8 mouse cellular contexts compared by ENCODE assay signal in genomic region chr19:6951994-6952711, GRCm38 (mm10). TPM values are rescaled to one million over a fixed set of nuclear protein-coding genes. Genes with fewer than 3 reads are reported as not detected.
DNase-seq lines count a peak whose midpoint lies in the region; ATAC-seq lines count a peak whose summit lies in the region.

No protein-coding gene starts in this region.

- peak overlapping the region; percentile 77 for H3K9ac ChIP-seq in hindbrain, embryonic 12.5 days

- H3K27ac ChIP-seq in hindbrain, embryonic 12.5 days, result peak overlapping the region; percentile 97

- H3K36me3 ChIP-seq in hindbrain, embryonic 12.5 days, result peaks cover 12% of the 10 kb centered on the region; the same call in 1 of the 2 replicates

- peak; percentile 94 for DNase-seq in Muller cell, postnatal 12 days (ENCODE audit: inconsistent ontology term)
- peak; percentile 77 to 79 for DNase-seq in cerebellum, postnatal 14 days
- DNase-seq in frontal cortex, postnatal 14 days (ENCODE audit: low spot score in 2 of 2), result peak; percentile 68 to 72
- peak; percentile 58 to 60 for DNase-seq in layer of hippocampus, postnatal 25 days (ENCODE audit: extremely low spot score in 1 of 2, low spot score in 1 of 2)
- peak; percentile 84 for DNase-seq in lung, postnatal 36 days
- DNase-seq in retina, postnatal 7 days (ENCODE audit: low read depth, low spot score), result peak; percentile 39
- peak; percentile 78 to 79 for DNase-seq in urinary bladder, adult 18-20 months (ENCODE audit: low spot score in 2 of 2)

- no peaks in the 10 kb centered on the region for H3K9me3 ChIP-seq in hindbrain, embryonic 12.5 days (replicated peaks)

- peak overlapping the region; percentile 56 for H3K4me3 ChIP-seq in hindbrain, embryonic 12.5 days

- peak; percentile 12; the same call in 1 of the 2 replicates for ATAC-seq in hindbrain, embryonic 12.5 days (ENCODE audit: low FRiP score)

- peak overlapping the region; percentile 95 for H3K4me2 ChIP-seq in hindbrain, embryonic 12.5 days (replicated peaks)

- no peaks in the 10 kb centered on the region for H3K27me3 ChIP-seq in hindbrain, embryonic 12.5 days

- WGBS in hindbrain, embryonic 12.5 days, result 4% methylated on average over 31 of the region's 31 CpGs

- peaks cover 22% of the 10 kb centered on the region for H3K4me1 ChIP-seq in hindbrain, embryonic 12.5 days

RNA-seq across cellular contexts. Expression of gene Gpr137, which starts 9.9 kb away (rescaled TPM):
- polyA plus RNA-seq in hindbrain, embryonic 12.5 days (2016; fragmentation: Nextera tagmentation; extraction: Ambion mirVana), result 40.6 and 47.6 TPM in 2 replicates
- 100 to 1,000 TPM; 103 to 106 TPM for total RNA-seq in layer of hippocampus, postnatal 25 days (2021)

RNA-seq across cellular contexts. Expression of gene Bad, which starts 10.5 kb away (rescaled TPM):
- 67.7 and 71.7 TPM in 2 replicates for polyA plus RNA-seq in hindbrain, embryonic 12.5 days (2016; fragmentation: Nextera tagmentation; extraction: Ambion mirVana)
- total RNA-seq in layer of hippocampus, postnatal 25 days (2021), result 10 to 100 TPM; 42.7 to 44.5 TPM

RNA-seq across cellular contexts. Expression of gene Kcnk4, which starts 17.8 kb away (rescaled TPM):
- polyA plus RNA-seq in hindbrain, embryonic 12.5 days (2016; fragmentation: Nextera tagmentation; extraction: Ambion mirVana), result 0.14 and 0.19 TPM in 2 replicates
- total RNA-seq in layer of hippocampus, postnatal 25 days (2021), result 10 to 100 TPM; 18.4 to 20.2 TPM

RNA-seq across cellular contexts. Expression of gene Ppp1r14b, which starts 22.6 kb away (rescaled TPM):
- 259 and 281 TPM in 2 replicates for polyA plus RNA-seq in hindbrain, embryonic 12.5 days (2016; fragmentation: Nextera tagmentation; extraction: Ambion mirVana)
- total RNA-seq in layer of hippocampus, postnatal 25 days (2021), result 10 to 100 TPM; 63.3 to 69.8 TPM

RNA-seq across cellular contexts. Expression of gene Plcb3, which starts 24.1 kb away (rescaled TPM):
- polyA plus RNA-seq in hindbrain, embryonic 12.5 days (2016; fragmentation: Nextera tagmentation; extraction: Ambion mirVana), result 27.9 and 29.3 TPM in 2 replicates
- total RNA-seq in layer of hippocampus, postnatal 25 days (2021), result 10 to 100 TPM; 14.8 to 16.0 TPM

Comparison
In these comparisons a context has a peak if more than half of its experiments do, and no peak if none do; other contexts are left out.
1. Peak in every context shown above with its lines: DNase-seq, ATAC-seq, H3K4me3 ChIP-seq and H3K27ac ChIP-seq.
2. DNase-seq: peak in every context shown above with its lines; median percentile 94 in Muller cell, postnatal 12 days; 84 in lung, postnatal 36 days; 78 in urinary bladder, adult 18-20 months; 78 in cerebellum, postnatal 14 days; 70 in frontal cortex, postnatal 14 days; 59 in layer of hippocampus, postnatal 25 days; 39 in retina, postnatal 7 days.